Mouse (Mus musculus) kidney, adult 2 months (tissue): ENCODE measurements at regions not wholly inside any gene's neighbourhood (a gene's known extent, or its start where the extent isn't known, plus 50 kb on each side); places are given as distances from the start of the nearest gene placed in this dataset.

Experiments used
- CTCF ChIP-seq: fragments of 200-500 bp; conservative IDR thresholded peaks from 2 replicates; pipeline ENCODE4 v1.5.1; 2011; ENCODE audit warnings: low read depth, mild to moderate bottlenecking, control low read depth, low read length, moderate library complexity, mixed read lengths; ENCODE audit not compliant: insufficient read depth, insufficient read length
- POLR2A ChIP-seq: fragments of 200-500 bp; IDR thresholded peaks from one replicate; pipeline ENCODE4 v1.6.1; 2011; ENCODE audit warnings: low read depth, low read length, control low read depth

DNA sequence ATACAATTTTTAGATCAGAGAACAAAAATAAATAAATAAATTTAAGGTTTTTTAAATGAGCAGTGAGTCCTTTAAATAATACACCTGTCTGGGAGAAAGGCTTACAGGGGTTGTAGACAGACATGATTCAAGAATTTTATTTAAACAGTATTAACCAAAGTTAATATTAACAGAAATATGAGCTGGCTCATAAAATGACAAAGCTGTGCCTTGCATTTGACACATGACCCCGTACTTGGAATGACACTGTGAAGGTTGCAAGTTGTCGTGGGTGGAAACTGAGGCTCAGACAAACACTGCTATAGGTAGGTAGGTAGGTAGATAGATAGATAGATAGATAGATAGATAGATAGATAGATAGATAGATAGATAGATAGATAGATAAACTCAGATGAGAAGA lies 206.6 kb downstream of the 3110018I06Rik start:
- TF ChIP-seq CTCF: no peak
- TF ChIP-seq POLR2A: no peak
